Mouse (Mus musculus) WW6 (cell line): ENCODE measurements around the gene Pakap.

Source experiments
- DNase-seq: peaks from one replicate; pipeline ENCODE4 v3.0.0-alpha.2; 2013; ENCODE audit warnings: low read depth, low spot score

The Pakap gene

GRCm38 (mm10) chr4:57764392-57764791 is 196.4 kb downstream of the Pakap start:
- no peak for DNase-seq

- no peak for DNase-seq
Observed at GRCm38 (mm10) chr4:57764926-57765325, 196.9 kb downstream of the Pakap start.

- no peak for DNase-seq
Observed at GRCm38 (mm10) chr4:57765806-57766205, 197.8 kb downstream of the Pakap start.

GRCm38 (mm10) chr4:57769007-57769406 is 201.0 kb downstream of the Pakap start:
- no peak for DNase-seq

GRCm38 (mm10) chr4:57770185-57770823 is 202.3 kb downstream of the Pakap start:
- DNase-seq = peak; percentile 63

GRCm38 (mm10) chr4:57771558-57772219 is 203.7 kb downstream of the Pakap start:
- DNase-seq = no peak

GRCm38 (mm10) chr4:57772851-57773510 is 205.0 kb downstream of the Pakap start:
- DNase-seq = no peak

GRCm38 (mm10) chr4:57774517-57774916 is 206.5 kb downstream of the Pakap start:
- no peak for DNase-seq

- no peak for DNase-seq
Observed at GRCm38 (mm10) chr4:57775582-57775981, 207.6 kb downstream of the Pakap start.

- DNase-seq = no peak
Observed at GRCm38 (mm10) chr4:57780403-57780802, 212.4 kb downstream of the Pakap start.

GRCm38 (mm10) chr4:57780833-57781641 is 213.1 kb downstream of the Pakap start:
- DNase-seq = peak; percentile 77

GRCm38 (mm10) chr4:57781994-57782393 is 214.0 kb downstream of the Pakap start:
- DNase-seq = peak; percentile 77

- no peak for DNase-seq
Observed at GRCm38 (mm10) chr4:57782549-57783390, 214.8 kb downstream of the Pakap start.

- DNase-seq = no peak
Observed at GRCm38 (mm10) chr4:57783391-57783770, 215.4 kb downstream of the Pakap start.

- no peak for DNase-seq
Observed at GRCm38 (mm10) chr4:57783853-57784600, 216.0 kb downstream of the Pakap start.

GRCm38 (mm10) chr4:57788709-57789108 is 220.7 kb downstream of the Pakap start:
- DNase-seq = no peak

- no peak for DNase-seq
Observed at GRCm38 (mm10) chr4:57789118-57789517, 221.1 kb downstream of the Pakap start.

- no peak for DNase-seq
Observed at GRCm38 (mm10) chr4:57793989-57794388, 226.0 kb downstream of the Pakap start.

GRCm38 (mm10) chr4:57794547-57794946 is 226.6 kb downstream of the Pakap start:
- no peak for DNase-seq

- DNase-seq = no peak
Observed at GRCm38 (mm10) chr4:57797548-57798285, 229.7 kb downstream of the Pakap start.
